Mouse (Mus musculus): ENCODE results near the gene Lsm11. TPM values are rescaled to one million over a fixed set of nuclear protein-coding genes. Genes with fewer than 3 reads are reported as not detected.
A peak's percentile ranks its signal among the peaks of the same experiment; 100 is the strongest.

Gene Lsm11
- total RNA-seq, 2 experiments from 2014 or later: 1.8 to 2.5 TPM

GRCm38 (mm10) chr11:45921026-45921425, 23.7 kb downstream of the Lsm11 start:
- intact Hi-C loops (cut with DNase I): no loop called here
- Histone ChIP-seq H3K27ac (no peak overlapping the region), H3K4me3 (no peak overlapping the region)
- TF ChIP-seq CTCF (IDR thresholded peaks at IDR 0.05): no peak
- DNase-seq: no peak

GRCm38 (mm10) chr11:45918836-45919235, 25.9 kb downstream of the Lsm11 start:
- intact Hi-C loops (cut with DNase I): no loop called here
- no peak for TF ChIP-seq CTCF (IDR thresholded peaks at IDR 0.05)
- H3K27ac ChIP-seq: no peak overlapping the region
- no peak overlapping the region for H3K4me3 ChIP-seq
- no peak for DNase-seq

GRCm38 (mm10) chr11:45918018-45918417, 26.7 kb downstream of the Lsm11 start:
- no peak overlapping the region for H3K4me3 ChIP-seq
- DNase-seq: no peak
- intact Hi-C loops (cut with DNase I): no loop called here
- no peak overlapping the region for H3K27ac ChIP-seq
- no peak for TF ChIP-seq CTCF (IDR thresholded peaks at IDR 0.05)

- Histone ChIP-seq H3K4me3 (no peak overlapping the region), H3K27ac (no peak overlapping the region)
- DNase-seq: no peak
- TF ChIP-seq CTCF (IDR thresholded peaks at IDR 0.05): no peak
- intact Hi-C loops (cut with DNase I): no loop called here
Measured at GRCm38 (mm10) chr11:45916196-45916595, 28.5 kb downstream of the Lsm11 start.

GRCm38 (mm10) chr11:45910701-45911100, 34.0 kb downstream of the Lsm11 start:
- no peak for TF ChIP-seq CTCF (IDR thresholded peaks at IDR 0.05)
- intact Hi-C loops (cut with DNase I): no loop called here
- no peak for DNase-seq
- no peak overlapping the region for H3K4me3 ChIP-seq
- no peak overlapping the region for H3K27ac ChIP-seq

GRCm38 (mm10) chr11:45908894-45909293, 35.8 kb downstream of the Lsm11 start:
- TF ChIP-seq CTCF (IDR thresholded peaks at IDR 0.05): no peak
- H3K27ac ChIP-seq: no peak overlapping the region
- intact Hi-C loops (cut with DNase I): no loop called here
- H3K4me3 ChIP-seq: no peak overlapping the region
- no peak for DNase-seq

GRCm38 (mm10) chr11:45908070-45908469, 36.7 kb downstream of the Lsm11 start:
- intact Hi-C loops (cut with DNase I): no loop called here
- Histone ChIP-seq H3K4me3 (no peak overlapping the region), H3K27ac (no peak overlapping the region)
- DNase-seq: no peak
- no peak for TF ChIP-seq CTCF (IDR thresholded peaks at IDR 0.05)

- intact Hi-C loops (cut with DNase I): no loop called here
- no peak overlapping the region for H3K4me3 ChIP-seq
- H3K27ac ChIP-seq: no peak overlapping the region
- TF ChIP-seq CTCF (IDR thresholded peaks at IDR 0.05): no peak
- no peak for DNase-seq
Measured at GRCm38 (mm10) chr11:45907301-45907700, 37.4 kb downstream of the Lsm11 start.

GRCm38 (mm10) chr11:45906109-45906786, 38.5 kb downstream of the Lsm11 start:
- H3K27ac ChIP-seq: no peak overlapping the region
- intact Hi-C loops (cut with DNase I): no loop called here
- no peak for TF ChIP-seq CTCF (IDR thresholded peaks at IDR 0.05)

GRCm38 (mm10) chr11:45900233-45901015, 44.3 kb downstream of the Lsm11 start:
- peak; percentile 51 for DNase-seq
- H3K4me3 ChIP-seq: peak overlapping the region; percentile 4
- no peak for TF ChIP-seq CTCF (IDR thresholded peaks at IDR 0.05)
- intact Hi-C loops (cut with DNase I): no loop called here
- peak overlapping the region; percentile 84 for H3K27ac ChIP-seq

More at GRCm38 (mm10) chr11:45906109-45906786, 38.5 kb downstream of the Lsm11 start:
- DNase-seq: no peak
- H3K4me3 ChIP-seq: no peak overlapping the region

GRCm38 (mm10) chr11:45897392-45897791, 47.3 kb downstream of the Lsm11 start:
- TF ChIP-seq CTCF (IDR thresholded peaks at IDR 0.05): no peak
- Histone ChIP-seq H3K4me3 (no peak overlapping the region), H3K27ac (peak overlapping the region; percentile 41; the same call in 1 of the 2 replicates)
- DNase-seq: no peak
- intact Hi-C loops (cut with DNase I): no loop called here

GRCm38 (mm10) chr11:45892861-45893360, 51.8 kb downstream of the Lsm11 start:
- Histone ChIP-seq H3K27ac (no peak overlapping the region), H3K4me3 (no peak overlapping the region)
- DNase-seq: no peak
- intact Hi-C loops (cut with DNase I): no loop called here
- no peak for TF ChIP-seq CTCF (IDR thresholded peaks at IDR 0.05)

GRCm38 (mm10) chr11:45890423-45890822, 54.3 kb downstream of the Lsm11 start:
- no peak for TF ChIP-seq CTCF (IDR thresholded peaks at IDR 0.05)
- intact Hi-C loops (cut with DNase I): no loop called here
- no peak for DNase-seq
- Histone ChIP-seq H3K4me3 (no peak overlapping the region), H3K27ac (no peak overlapping the region)
